Mouse (Mus musculus) hindbrain, embryonic 14.5 days (tissue): ENCODE data around the gene 1700022I11Rik. TPM values are rescaled to one million over a fixed set of nuclear protein-coding genes. Genes with fewer than 3 reads are reported as not detected.
A peak's percentile ranks its signal among the peaks of the same experiment; 100 is the strongest.

Source experiments
- ATAC-seq: fragments of 200-750 bp; cut with Nextera tagmentation; 2 replicates; pipeline ENCODE4 v1.8.0; 2017; ENCODE audit warnings: moderate number of reproducible peaks, mild to moderate bottlenecking, moderate TSS enrichment, moderate library complexity; ENCODE audit not compliant: low FRiP score
- DNase-seq: peaks from one replicate; pipeline ENCODE4 v3.0.0-alpha.2; 2015; ENCODE audit warnings: low spot score
- H3K27ac ChIP-seq: fragments of 300-500 bp; sonication (generic); 2 replicates; pipeline ENCODE4 v1.5.1; 2014; ENCODE audit warnings: mild to moderate bottlenecking, moderate library complexity
- H3K27me3 ChIP-seq: fragments of 300-500 bp; sonication (generic); 2 replicates; pipeline ENCODE4 v1.6.1; 2014; ENCODE audit warnings: mild to moderate bottlenecking, low read length, mixed read lengths; ENCODE audit not compliant: control insufficient read depth, insufficient read depth
- H3K36me3 ChIP-seq: fragments of 300-500 bp; sonication (generic); replicated peaks from 2 replicates; pipeline ENCODE4 v1.6.1; 2014; ENCODE audit not compliant: control insufficient read depth, insufficient read depth
- H3K4me1 ChIP-seq: fragments of 300-500 bp; sonication (generic); replicated peaks from 2 replicates; pipeline ENCODE4 v1.6.1; 2014; ENCODE audit warnings: antibody characterized with exemption, low read length, mixed read lengths; ENCODE audit not compliant: control insufficient read depth, insufficient read depth
- H3K4me2 ChIP-seq: fragments of 300-500 bp; sonication (generic); replicated peaks from 2 replicates; pipeline ENCODE4 v1.6.1; 2014; ENCODE audit warnings: mild to moderate bottlenecking, moderate library complexity
- H3K4me3 ChIP-seq: fragments of 300-500 bp; sonication (generic); replicated peaks from 2 replicates; pipeline ENCODE4 v1.5.1; 2014; ENCODE audit warnings: mild to moderate bottlenecking, low read length
- H3K9ac ChIP-seq: fragments of 300-500 bp; sonication (generic); 2 replicates; pipeline ENCODE4 v1.6.1; 2014
- H3K9me3 ChIP-seq: fragments of 300-500 bp; sonication (generic); 2 replicates; pipeline ENCODE4 v1.6.1; 2016; ENCODE audit warnings: low read length; ENCODE audit not compliant: control insufficient read depth
- WGBS: fragments of 180-500 bp; shearing (Covaris S2); extraction: QIAGEN DNeasy Blood & Tissue Kit; methylation state at CpG from one replicate; pipeline ENCODE4 v1.1.7; 2014; 5-methylcytosine and 5-hydroxymethylcytosine counted together
- polyA plus RNA-seq: library from polyadenylated mRNA; unstranded; fragments of >200 nt; fragmentation: Nextera tagmentation; extraction: Ambion mirVana; gene quantifications from 2 replicates; pipeline ENCODE4 v1.2.1, GENCODE M21; 2014

Gene 1700022I11Rik
- polyA plus RNA-seq, 1 experiment from 2014 or later = 0.71 TPM

GRCm38 (mm10) chr4:42949051-42949675 lies 20.2 kb upstream of the 1700022I11Rik start:
- Histone ChIP-seq H3K36me3 (peaks cover 10% of the 10 kb centered on the region; the same call in 1 of the 2 replicates), H3K4me3 (peak overlapping the region; percentile 85), H3K27me3 (no peaks in the 10 kb centered on the region), H3K9ac (peak overlapping the region; percentile 98; the same call in 1 of the 2 replicates), H3K27ac (peak overlapping the region; percentile 82), H3K4me1 (peaks cover 64% of the 10 kb centered on the region), H3K4me2 (peak overlapping the region; percentile 91), H3K9me3 (no peaks in the 10 kb centered on the region)
- 12% methylated on average over 14 of the region's 14 CpGs for WGBS
- no peak for DNase-seq
- no peak for ATAC-seq

- Histone ChIP-seq H3K4me2 (peak within 1 kb of the TSS; percentile 91), H3K4me3 (peak within 1 kb of the TSS; percentile 85), H3K9me3 (no peaks in the 10 kb centered on the region), H3K4me1 (peaks cover 69% of the 10 kb centered on the region), H3K27ac (peak within 1 kb of the TSS; percentile 98), H3K36me3 (peaks cover 13% of the 10 kb centered on the region), H3K9ac (peak within 1 kb of the TSS; percentile 98), H3K27me3 (no peaks in the 10 kb centered on the region)
- peak; percentile 94 for ATAC-seq
- under 1% methylated on average over 39 of the region's 39 CpGs for WGBS
- DNase-seq = peak; percentile 96
Measured at GRCm38 (mm10) chr4:42949676-42950051, 19.7 kb upstream of the 1700022I11Rik start, which contains the start of gene Dnajb5. Gene Dnajb5 (plus strand): TSS chr4:42949814.

GRCm38 (mm10) chr4:42950065-42950558 lies 19.3 kb upstream of the 1700022I11Rik start:
- peaks cover 73% of the 10 kb centered on the region for H3K4me1 ChIP-seq
- peak overlapping the region; percentile 91 for H3K4me2 ChIP-seq
- H3K27me3 ChIP-seq = no peaks in the 10 kb centered on the region
- H3K27ac ChIP-seq = peak overlapping the region; percentile 98
- ATAC-seq = peak; percentile 57
- no peaks in the 10 kb centered on the region for H3K9me3 ChIP-seq
- peak overlapping the region; percentile 85 for H3K4me3 ChIP-seq
- WGBS = 1% methylated on average over 19 of the region's 27 CpGs
- peak; percentile 79 for DNase-seq
- peak overlapping the region; percentile 98 for H3K9ac ChIP-seq
- H3K36me3 ChIP-seq = peaks cover 17% of the 10 kb centered on the region

- no peak for DNase-seq
Measured at GRCm38 (mm10) chr4:42951206-42952195, 17.9 kb upstream of the 1700022I11Rik start.

GRCm38 (mm10) chr4:42952563-42952962 lies 16.8 kb upstream of the 1700022I11Rik start:
- Histone ChIP-seq H3K4me2 (peak overlapping the region; percentile 91), H3K4me3 (peak overlapping the region; percentile 85), H3K9ac (peak overlapping the region; percentile 98), H3K9me3 (no peaks in the 10 kb centered on the region), H3K27ac (peak overlapping the region; percentile 98), H3K27me3 (no peaks in the 10 kb centered on the region), H3K4me1 (peaks cover 59% of the 10 kb centered on the region), H3K36me3 (peaks cover 41% of the 10 kb centered on the region)
- ATAC-seq (no peak), DNase-seq (no peak)
- WGBS = 78% methylated on average over 7 of the region's 7 CpGs

More at GRCm38 (mm10) chr4:42951206-42952195, 17.9 kb upstream of the 1700022I11Rik start:
- no peaks in the 10 kb centered on the region for H3K9me3 ChIP-seq
- H3K4me2 ChIP-seq = peak overlapping the region; percentile 91
- peak overlapping the region; percentile 98 for H3K9ac ChIP-seq
- ATAC-seq = no peak
- H3K4me1 ChIP-seq = peaks cover 69% of the 10 kb centered on the region
- 48% methylated on average over 11 of the region's 11 CpGs for WGBS
- peak overlapping the region; percentile 98 for H3K27ac ChIP-seq
- H3K36me3 ChIP-seq = peaks cover 30% of the 10 kb centered on the region
- H3K27me3 ChIP-seq = no peaks in the 10 kb centered on the region
- H3K4me3 ChIP-seq = peak overlapping the region; percentile 85

- peaks cover 48% of the 10 kb centered on the region for H3K36me3 ChIP-seq
- peak overlapping the region; percentile 98 for H3K27ac ChIP-seq
- WGBS = 10% methylated on average over 10 of the region's 10 CpGs
- H3K9me3 ChIP-seq = no peaks in the 10 kb centered on the region
- no peaks in the 10 kb centered on the region for H3K27me3 ChIP-seq
- peak overlapping the region; percentile 98 for H3K9ac ChIP-seq
- ATAC-seq = no peak
- peak overlapping the region; percentile 85 for H3K4me3 ChIP-seq
- H3K4me1 ChIP-seq = peaks cover 49% of the 10 kb centered on the region
- DNase-seq = peak; percentile 43
- peak overlapping the region; percentile 91 for H3K4me2 ChIP-seq
Measured at GRCm38 (mm10) chr4:42953435-42954094, 15.8 kb upstream of the 1700022I11Rik start.

GRCm38 (mm10) chr4:42954297-42954696 lies 15.1 kb upstream of the 1700022I11Rik start:
- Histone ChIP-seq H3K4me2 (peak overlapping the region; percentile 91), H3K9me3 (no peaks in the 10 kb centered on the region), H3K9ac (peak overlapping the region; percentile 98), H3K27me3 (no peaks in the 10 kb centered on the region), H3K4me1 (peaks cover 41% of the 10 kb centered on the region), H3K27ac (peak overlapping the region; percentile 98), H3K4me3 (peak overlapping the region; percentile 85; the same call in 1 of the 2 replicates), H3K36me3 (peaks cover 54% of the 10 kb centered on the region)
- ATAC-seq = no peak
- WGBS = 10% methylated on average over 10 of the region's 10 CpGs
- peak; percentile 87 for DNase-seq

- H3K9ac ChIP-seq = peak overlapping the region; percentile 16; the same call in 1 of the 2 replicates
- peaks cover 40% of the 10 kb centered on the region for H3K4me1 ChIP-seq
- H3K9me3 ChIP-seq = no peaks in the 10 kb centered on the region
- H3K36me3 ChIP-seq = peaks cover 54% of the 10 kb centered on the region
- 94% methylated on average over 3 of the region's 3 CpGs for WGBS
- no peak overlapping the region for H3K4me2 ChIP-seq
- no peaks in the 10 kb centered on the region for H3K27me3 ChIP-seq
- no peak overlapping the region for H3K27ac ChIP-seq
- no peak overlapping the region for H3K4me3 ChIP-seq
- ATAC-seq (no peak), DNase-seq (no peak)
Measured at GRCm38 (mm10) chr4:42955200-42955599, 14.2 kb upstream of the 1700022I11Rik start.
